In the genomic region with DNA sequence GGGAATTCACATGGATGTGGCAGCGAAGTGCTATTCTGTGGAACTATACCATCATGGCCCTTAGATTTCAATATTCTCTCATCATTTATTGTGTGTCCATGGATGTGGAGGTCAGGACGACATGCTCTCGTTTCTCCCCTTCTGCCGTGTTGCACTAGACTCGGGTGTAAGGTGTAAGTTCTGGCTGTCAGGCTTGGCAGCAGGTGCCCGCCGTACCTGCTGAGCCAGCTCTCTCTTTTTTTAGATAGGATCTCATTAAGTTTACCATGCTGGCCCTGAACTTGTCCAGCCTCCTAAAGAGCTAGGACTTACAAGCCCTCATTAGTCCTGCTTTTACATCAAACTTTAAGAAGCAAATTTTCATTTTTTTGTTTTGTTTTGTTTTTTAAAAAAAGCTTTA, we compare ENCODE assay signal across 16 mouse cellular contexts. TPM values are rescaled to one million over a fixed set of nuclear protein-coding genes. Genes with fewer than 3 reads are reported as not detected.
DNase-seq lines count a peak whose midpoint lies in the region.
"Had no signal": no experiment of that assay in that cellular context is flagged by ENCODE, and none has a peak within 500 bp of the region (broad histone marks: within the 10 kb centered on the region; RNA-seq: fewer than 3 reads in every experiment).

No protein-coding gene starts in this region.

- peak; percentile 59 for DNase-seq in gastrocnemius, adult 18-20 months (ENCODE audit: low spot score)
- no peak for DNase-seq in gastrocnemius, postnatal 4 days (ENCODE audit: low spot score in 2 of 2)
- peak; percentile 30 to 59 for DNase-seq in gastrocnemius, adult 8-10 months (ENCODE audit: low spot score in 2 of 2)
- no peak for DNase-seq in gastrocnemius, postnatal 36 days
- peak; percentile 73 for DNase-seq in skeletal muscle tissue, adult 2 months (ENCODE audit: low read depth, low spot score)
- DNase-seq: adrenal gland, adult 8-10 months; adrenal gland, postnatal 14 days; adrenal gland, postnatal 36 days; B cell, adult 2 months; cerebellum, adult 11-12 months; cerebellum, adult 2 months; cerebellum, adult 9-10 months; cerebellum, postnatal 10 days; cerebellum, postnatal 25 days had no signal

- intact Hi-C loops in gastrocnemius, postnatal 36 days (cut with DNase I) = no loop called here

RNA-seq across cellular contexts. Expression of a gene that starts 5.8 kb away (rescaled TPM):
- total RNA-seq in gastrocnemius, adult 18-20 months (2021) = 10 to 100 TPM; 11.5 to 13.9 TPM
- 10 to 100 TPM; 22.6 to 25.5 TPM for total RNA-seq in gastrocnemius, postnatal 4 days (2021)
- 10 to 100 TPM; 13.1 to 17.6 (median 14.7) TPM for total RNA-seq in gastrocnemius, adult 8-10 months (2022)
- total RNA-seq in gastrocnemius, postnatal 36 days (2021) = 10 to 100 TPM in 1 of 2 experiments, 1 to 10 TPM in 1; 8.6 to 11.4 TPM

RNA-seq across cellular contexts. Expression of a gene that starts 25.1 kb away (rescaled TPM):
- not detected for total RNA-seq in gastrocnemius, adult 18-20 months (2021)
- total RNA-seq in gastrocnemius, postnatal 4 days (2021) = not detected
- total RNA-seq in gastrocnemius, adult 8-10 months (2022) = not detected
- not detected for total RNA-seq in gastrocnemius, postnatal 36 days (2021)
- total RNA-seq: adrenal gland, adult 18-20 months; adrenal gland, adult 8-10 months; adrenal gland, postnatal 14 days; adrenal gland, postnatal 36 days; G1E had no signal

RNA-seq across cellular contexts. Expression of a gene that starts 33.9 kb away (rescaled TPM):
- total RNA-seq in gastrocnemius, adult 18-20 months (2021) = 10 to 100 TPM; 16.5 to 18.0 TPM
- 10 to 100 TPM; 35.4 to 39.1 TPM for total RNA-seq in gastrocnemius, postnatal 4 days (2021)
- 10 to 100 TPM; 15.2 to 22.6 (median 19.1) TPM for total RNA-seq in gastrocnemius, adult 8-10 months (2022)
- total RNA-seq in gastrocnemius, postnatal 36 days (2021) = 10 to 100 TPM; 13.7 to 21.5 TPM

RNA-seq across cellular contexts. Expression of a gene that starts 34.0 kb away (rescaled TPM):
- total RNA-seq in gastrocnemius, adult 18-20 months (2021) = 10 to 100 TPM; 18.0 to 18.2 TPM
- total RNA-seq in gastrocnemius, postnatal 4 days (2021) = 10 to 100 TPM; 19.9 to 21.0 TPM
- total RNA-seq in gastrocnemius, adult 8-10 months (2022) = 10 to 100 TPM; 15.8 to 21.7 (median 19.5) TPM
- total RNA-seq in gastrocnemius, postnatal 36 days (2021) = 10 to 100 TPM; 15.0 to 16.1 TPM

RNA-seq across cellular contexts. Expression of a gene that starts 42.1 kb away (rescaled TPM):
- total RNA-seq in gastrocnemius, adult 18-20 months (2021) = 10 to 100 TPM; 42.5 to 45.4 TPM
- 10 to 100 TPM; 22.7 to 26.5 TPM for total RNA-seq in gastrocnemius, postnatal 4 days (2021)
- total RNA-seq in gastrocnemius, adult 8-10 months (2022) = 10 to 100 TPM; 40.9 to 60.7 (median 54.2) TPM
- total RNA-seq in gastrocnemius, postnatal 36 days (2021) = 10 to 100 TPM; 38.3 to 41.6 TPM

Comparison
In these comparisons a context has a peak if more than half of its experiments do, and no peak if none do; other contexts are left out.
1. DNase-seq: peak in gastrocnemius, adult 18-20 months (single experiment), gastrocnemius, adult 8-10 months (2 of 2) and skeletal muscle tissue, adult 2 months (single experiment); none in gastrocnemius, postnatal 4 days (0 of 2) and gastrocnemius, postnatal 36 days (0 of 2).